Mouse (Mus musculus) spleen, postnatal 36 days (tissue): Measurements from ENCODE around the gene Baz2b.

ENCODE experiments used
- DNase-seq, 2 experiments: peaks; one replicate each; pipeline ENCODE4 v3.0.0; 2022; ENCODE audit warnings: low spot score in 2 of 2, mixed read lengths in 1 of 2

Gene Baz2b

DNA sequence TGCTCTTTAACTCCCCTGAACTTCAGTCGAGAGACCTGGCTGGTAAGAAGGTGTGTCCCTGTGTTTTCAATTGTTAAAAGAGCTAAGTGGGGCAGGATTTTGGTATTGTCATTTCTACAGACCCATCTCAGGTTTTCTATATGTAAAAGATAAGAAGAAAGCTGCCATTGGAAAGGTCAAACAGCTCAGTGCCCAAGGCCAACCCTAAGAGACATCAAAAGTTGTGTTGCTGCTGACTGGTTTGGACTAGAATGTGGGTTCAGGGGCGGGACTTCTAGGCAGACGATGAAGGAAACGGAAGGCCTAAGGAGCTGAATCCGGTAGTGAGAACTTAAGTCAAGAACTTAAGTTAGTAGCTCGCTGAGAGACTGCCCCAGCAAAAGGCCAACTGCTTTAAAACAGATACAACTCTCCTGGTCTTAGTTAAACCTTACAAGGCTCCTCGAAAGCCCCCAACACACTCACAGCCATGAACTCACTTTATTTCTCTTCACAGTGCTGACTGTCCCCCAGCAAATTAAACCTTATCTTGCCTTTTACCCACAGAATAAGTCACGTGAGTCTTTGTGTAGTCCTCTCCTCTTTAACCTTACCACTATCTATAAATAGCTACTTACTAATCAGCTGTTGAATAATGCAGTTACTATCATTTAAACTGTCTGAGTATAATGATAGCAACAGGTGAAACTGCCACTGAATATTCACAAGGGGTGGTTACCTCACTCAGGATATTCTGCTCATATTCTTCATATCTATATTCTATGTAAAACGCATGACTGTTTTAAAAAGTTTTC lies 158.8 kb downstream of the Baz2b start:
- no peak for DNase-seq

DNA sequence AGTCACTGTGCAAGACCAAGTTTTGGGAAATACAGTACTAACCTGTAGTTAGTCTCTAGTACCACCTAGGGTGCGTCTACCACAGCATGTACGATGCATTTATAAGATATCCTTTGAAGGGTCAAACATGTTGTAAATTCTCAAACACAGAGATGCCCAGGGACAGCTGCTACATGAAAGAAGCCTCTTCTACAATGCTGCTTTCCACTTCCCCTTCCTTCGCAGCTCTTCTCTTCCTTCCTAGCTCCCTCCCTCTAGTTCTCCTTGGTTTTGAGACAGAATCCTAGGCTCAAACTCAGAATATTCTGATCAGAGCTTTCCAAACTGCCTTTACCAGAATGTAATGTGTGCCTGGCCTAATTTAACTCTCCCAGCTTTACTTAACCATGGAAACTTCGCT lies 159.8 kb downstream of the Baz2b start:
- no peak for DNase-seq

DNA sequence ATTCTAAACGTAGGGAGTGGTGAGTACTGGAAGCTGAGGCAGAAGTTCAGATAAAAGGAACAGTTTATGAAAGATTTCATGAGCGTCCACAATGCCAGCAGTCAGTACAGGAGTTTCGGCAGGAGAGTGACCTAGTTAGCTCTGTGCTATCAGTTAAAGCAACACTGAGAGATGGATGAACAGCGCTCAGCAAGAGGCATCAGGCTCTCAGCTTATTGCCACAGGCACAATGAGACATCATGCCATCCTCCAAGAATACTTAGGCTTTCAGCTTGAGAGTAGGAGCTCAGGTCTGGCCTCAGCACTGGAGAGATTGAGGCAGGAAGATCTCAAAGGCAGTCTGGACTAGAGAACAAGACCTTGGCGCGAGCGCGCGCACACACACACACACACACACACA lies 160.3 kb downstream of the Baz2b start:
- DNase-seq: no peak

DNA sequence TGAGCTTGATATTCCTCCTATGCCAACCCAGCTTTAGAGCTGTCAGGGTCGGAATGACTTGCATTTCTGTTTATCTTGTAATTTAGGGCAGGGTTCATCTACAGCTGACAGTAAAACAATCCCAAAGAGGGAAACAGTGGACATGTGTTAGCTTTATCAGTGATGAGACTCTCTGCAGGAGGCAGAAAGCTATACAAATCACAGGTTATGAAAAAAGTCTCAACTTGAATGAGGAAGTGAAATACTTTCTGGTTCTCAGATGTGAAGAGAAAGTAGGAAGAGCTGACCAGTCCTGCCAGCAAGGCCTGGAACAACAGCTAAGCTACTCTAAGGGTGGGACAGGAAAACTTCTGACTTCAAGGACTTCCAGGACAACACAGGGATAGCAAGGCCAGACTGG lies 163.6 kb downstream of the Baz2b start:
- peak; percentile 32 to 41 for DNase-seq

DNA sequence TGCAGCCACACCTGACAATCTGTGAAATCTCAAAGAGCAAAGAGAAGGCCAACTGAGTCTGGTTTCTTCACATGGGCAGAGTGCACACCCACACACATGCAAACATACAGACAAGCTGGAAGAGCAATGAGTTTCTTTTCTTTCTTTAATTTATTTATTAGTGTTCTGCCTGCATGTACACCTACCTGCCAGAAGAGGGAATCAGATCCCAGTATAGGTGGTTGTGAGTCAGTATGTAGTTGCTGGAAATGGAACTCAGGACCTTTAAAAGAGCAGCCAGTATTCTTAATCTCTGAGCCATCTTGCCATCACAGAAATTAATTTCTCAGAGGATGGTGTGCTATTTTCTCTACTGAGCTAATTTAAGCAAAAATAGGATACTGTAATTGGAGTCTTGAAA lies 164.7 kb downstream of the Baz2b start:
- DNase-seq: no peak

DNA sequence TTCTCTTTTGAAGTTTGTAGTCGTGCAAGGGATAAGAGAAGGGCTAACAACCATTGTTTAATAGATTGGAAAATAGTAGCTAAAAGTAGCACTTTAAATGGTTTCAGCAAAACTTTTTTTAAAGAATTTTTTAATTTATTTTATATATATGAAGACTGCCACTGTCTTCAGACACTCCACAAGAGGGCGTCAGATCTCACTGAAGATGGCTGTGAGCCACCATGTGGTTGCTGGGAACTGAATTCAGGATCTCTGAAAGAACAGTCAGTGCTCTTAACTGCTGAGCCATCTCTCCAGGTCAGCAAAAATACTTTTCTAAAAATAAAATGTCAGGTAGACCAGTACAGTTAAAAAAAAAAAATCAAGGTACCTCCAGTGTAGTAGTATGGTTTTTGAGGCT lies 165.1 kb downstream of the Baz2b start:
- DNase-seq: no peak

DNA sequence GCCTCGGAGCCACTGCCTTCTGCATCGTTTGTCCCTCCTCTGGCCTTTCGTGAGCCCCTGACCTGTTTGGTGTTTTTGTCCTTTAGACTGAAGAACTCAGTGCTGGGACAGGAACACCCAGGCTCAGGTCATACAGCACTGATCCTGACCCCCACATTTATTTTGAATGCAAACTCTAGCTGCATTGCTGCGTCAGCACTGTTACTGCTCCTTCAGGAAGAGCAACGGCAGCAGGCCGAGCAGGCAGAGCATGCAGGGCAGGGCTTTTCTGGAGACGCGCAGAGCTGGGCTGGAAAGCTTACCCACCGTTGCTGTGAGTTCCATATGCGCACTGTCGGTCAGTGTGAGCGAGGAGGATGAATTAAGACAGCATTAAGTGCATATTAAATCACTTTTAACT lies 166.9 kb downstream of the Baz2b start:
- no peak for DNase-seq

DNA sequence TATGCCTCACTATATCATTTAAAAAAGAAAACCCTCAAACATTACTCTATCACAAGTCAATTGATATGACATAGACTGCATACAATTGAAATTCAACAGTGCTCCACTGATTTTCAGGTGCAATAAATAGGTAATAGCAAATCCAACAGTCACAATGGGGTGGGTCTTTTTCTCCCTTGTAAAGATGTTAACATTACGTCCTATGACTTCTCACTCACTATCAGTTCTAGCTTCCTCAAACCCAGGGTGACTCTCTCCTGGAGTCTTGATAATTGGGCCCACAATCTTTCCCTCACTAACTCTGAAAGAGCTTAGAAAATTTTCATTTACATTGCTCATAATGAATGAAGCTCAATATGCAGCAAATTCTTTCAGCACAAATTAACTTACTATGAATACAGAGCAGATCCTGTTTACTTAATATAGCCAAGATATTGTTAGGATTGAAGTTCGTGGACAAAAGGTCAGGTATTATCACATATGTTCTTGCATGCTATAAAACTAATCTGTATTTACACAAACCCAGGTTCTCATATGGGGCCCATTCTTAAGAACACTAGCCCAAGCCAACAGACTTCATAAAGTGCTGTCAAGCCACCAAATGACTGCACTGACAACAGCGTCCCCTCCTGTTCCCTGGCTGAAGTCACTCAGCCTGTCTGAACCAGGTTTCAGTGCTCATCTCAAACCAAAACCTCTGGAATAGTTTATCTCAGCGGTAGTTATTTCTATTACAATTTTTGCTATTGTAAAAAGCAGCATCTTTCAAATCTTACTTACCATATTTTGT lies 168.0 kb downstream of the Baz2b start:
- no peak for DNase-seq

DNA sequence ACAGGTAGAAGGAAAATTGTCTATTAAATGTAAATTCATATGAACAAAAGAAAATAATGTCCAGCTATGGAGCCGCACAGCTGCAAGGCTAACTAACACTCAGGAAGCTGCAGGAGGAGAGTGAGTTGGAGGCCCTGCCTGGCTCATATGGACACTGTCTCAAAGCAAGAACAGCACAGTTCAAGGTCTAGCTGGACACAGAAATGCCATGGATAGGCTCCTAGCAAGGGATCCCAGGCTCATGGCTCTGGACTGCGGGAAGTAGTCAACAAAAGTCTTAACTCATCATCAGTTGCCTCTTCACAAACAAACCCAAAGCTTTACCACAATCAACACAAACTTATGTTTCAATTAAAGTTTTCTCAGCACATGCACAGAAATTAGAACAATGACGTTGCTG lies 169.5 kb downstream of the Baz2b start:
- no peak for DNase-seq

DNA sequence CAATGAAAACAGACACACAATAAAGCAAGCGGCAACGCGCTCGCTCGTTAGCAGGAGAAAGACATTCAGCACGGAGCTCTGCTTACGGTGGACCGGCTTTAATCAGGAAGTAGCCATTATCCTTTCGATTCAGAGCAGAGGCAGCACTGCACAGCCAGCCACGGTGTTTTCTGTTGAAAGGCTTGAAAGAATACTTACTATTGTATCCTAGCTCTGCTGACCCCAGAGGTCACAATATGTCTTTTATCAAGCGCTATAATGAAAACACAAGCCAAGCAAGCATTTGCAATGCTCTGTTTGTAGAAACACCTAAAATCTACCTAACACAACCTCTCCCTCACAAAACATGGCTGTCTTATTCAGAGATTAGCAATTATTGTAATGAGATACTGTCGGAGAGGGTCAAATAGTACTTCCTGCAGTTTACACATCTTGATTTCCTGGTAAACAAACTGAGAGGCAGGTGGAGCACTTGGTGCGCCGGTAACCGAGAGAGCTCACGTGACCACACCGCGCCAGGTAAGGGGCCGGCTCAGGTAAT lies 172.6 kb downstream of the Baz2b start:
- peak; percentile 45 to 48 for DNase-seq

DNA sequence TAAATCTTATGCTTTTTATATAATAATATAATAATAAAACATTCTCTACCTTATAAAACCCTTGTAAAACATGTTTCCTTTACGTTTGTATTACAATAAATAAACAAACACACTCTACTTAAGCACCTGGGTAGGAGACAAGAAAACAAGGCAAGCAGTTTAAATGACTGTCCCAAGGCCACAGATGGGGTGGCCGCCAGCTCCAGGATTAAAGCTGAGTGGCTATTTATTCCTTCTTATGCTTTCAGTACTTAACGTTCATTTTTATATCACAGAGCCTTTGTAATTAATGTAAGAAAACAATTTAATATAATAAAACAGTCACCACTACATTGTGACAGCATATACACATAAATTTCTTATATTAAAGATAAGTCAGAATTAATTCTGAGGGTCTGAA lies 173.3 kb downstream of the Baz2b start:
- DNase-seq: no peak

DNA sequence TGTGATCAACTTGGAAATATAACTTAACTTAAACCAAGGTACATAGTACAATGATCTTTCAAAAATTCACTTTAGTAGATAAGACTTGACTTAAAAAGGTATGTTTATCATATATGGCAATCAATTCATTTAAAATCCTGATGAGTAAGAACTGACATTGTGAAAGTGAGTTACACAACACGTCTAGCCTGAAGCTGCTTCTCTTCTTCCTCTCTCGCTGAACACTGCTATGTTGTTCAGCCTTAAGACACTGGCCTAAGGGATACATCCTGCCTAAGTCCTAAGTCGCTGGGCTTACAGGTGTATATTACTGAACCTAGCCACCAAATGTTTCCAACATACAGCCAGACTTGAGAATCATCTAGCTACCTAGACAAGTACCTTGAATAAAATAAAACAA lies 178.6 kb downstream of the Baz2b start:
- no peak for DNase-seq

DNA sequence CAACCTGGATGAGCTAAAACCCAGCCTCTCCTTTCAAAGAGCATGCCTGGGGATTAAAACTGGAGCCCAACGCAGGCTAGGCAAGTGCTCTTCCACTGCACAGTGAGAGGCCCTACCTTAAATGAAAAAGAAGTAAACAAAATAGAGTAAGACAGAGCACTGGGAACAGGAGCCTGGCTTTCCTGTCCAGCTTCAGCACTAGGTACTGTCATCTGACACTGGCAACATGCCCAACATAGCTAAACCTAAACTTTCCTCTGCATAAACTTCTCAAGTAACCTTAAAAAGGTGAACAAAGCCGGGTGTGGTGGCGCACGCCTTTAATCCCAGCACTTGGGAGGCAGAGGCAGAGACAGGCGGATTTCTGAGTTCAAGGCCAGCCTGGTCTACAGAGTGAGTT lies 180.6 kb downstream of the Baz2b start:
- no peak for DNase-seq

DNA sequence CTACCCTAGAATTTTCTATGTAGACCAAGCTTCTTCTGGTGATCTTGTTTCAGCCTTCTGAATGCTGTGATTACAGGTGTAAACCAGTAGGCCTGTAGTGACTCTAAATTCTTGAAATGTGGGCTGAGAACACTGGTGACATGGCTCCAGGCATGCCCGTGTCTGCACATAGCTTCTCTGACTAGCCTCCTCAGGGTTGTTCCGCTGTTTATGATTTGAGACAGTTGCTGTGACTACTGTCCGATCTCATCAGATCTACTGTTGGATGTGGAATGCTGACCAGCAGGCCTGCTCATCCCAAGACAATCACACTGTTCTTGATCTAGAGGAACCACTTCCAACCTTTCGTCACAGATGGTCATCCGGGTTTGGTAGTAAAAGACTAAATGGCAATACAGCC lies 182.5 kb downstream of the Baz2b start:
- no peak for DNase-seq

DNA sequence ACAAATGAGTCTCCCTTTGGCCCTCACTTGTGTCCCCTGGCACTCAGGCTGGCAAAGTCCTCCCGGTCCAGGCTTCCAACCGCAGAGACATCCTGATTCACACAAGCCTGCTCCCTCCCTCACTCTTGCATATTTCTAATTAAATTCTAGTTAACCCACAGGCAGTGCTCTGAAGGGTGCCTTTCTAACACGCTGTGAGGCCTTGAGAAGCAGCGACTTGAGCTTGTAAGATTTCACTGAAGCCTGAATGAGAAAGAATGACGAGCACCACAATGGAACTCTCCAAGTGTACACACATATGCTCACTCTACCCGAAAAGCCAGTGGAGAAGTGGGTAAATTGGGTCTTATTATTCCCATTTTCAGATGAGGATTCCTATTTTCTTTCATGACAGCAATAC lies 183.1 kb downstream of the Baz2b start:
- DNase-seq: no peak

DNA sequence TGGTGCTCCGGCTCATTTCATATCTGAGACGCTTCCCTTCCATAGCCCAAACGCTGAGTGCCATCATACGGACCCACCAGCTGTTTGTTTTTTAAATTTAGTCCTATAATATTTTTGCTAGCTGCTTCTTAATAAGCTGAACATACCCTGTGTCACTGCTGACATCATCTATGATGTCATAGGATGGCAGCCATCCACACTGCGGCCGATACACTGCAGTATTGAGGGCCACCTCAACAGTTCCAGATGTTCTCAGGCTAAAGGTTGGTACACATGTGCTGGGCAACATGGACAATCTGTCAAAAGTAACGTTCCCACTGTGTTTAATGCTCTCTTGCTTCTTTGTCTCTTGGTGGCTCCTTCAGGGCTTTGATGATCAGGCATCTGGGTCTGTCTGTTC lies 185.9 kb downstream of the Baz2b start:
- DNase-seq: no peak

DNA sequence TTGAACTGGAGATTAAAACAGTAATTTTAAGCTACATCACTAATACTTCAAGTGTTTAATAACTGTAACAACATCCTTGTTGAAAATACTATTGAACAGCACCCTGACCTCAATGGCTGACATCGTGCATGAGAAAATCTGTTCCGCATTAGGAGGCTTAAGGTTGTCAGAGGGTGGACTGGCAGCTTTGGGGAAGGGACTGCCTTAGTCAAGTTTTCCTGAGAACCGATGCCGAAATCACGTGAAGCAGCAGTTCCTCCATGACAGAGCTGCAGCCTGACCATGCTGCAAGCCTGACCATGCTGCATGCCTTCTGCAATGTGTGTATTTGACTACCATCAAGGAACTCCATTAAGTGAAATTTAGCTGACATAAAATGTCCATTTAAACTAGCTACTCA lies 188.1 kb downstream of the Baz2b start:
- DNase-seq: no peak

DNA sequence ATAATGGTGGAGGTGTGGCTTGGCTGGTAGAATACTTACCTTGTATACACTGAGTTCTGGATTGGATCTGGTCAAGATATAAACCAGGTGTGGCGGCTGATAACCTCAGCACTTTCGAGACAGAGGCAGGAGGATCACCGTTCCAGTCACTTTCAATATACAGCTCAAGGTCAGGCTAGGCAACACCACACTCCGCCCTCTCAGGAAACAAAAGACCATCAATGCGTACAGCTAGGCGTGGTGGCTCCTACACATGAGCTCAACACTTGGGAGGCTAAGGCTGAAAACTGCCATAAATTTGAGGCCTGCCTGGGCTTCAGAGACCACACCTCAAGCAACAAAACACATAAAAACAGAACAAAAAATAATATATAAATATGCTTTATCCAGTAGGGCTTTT lies 188.5 kb downstream of the Baz2b start:
- no peak for DNase-seq

DNA sequence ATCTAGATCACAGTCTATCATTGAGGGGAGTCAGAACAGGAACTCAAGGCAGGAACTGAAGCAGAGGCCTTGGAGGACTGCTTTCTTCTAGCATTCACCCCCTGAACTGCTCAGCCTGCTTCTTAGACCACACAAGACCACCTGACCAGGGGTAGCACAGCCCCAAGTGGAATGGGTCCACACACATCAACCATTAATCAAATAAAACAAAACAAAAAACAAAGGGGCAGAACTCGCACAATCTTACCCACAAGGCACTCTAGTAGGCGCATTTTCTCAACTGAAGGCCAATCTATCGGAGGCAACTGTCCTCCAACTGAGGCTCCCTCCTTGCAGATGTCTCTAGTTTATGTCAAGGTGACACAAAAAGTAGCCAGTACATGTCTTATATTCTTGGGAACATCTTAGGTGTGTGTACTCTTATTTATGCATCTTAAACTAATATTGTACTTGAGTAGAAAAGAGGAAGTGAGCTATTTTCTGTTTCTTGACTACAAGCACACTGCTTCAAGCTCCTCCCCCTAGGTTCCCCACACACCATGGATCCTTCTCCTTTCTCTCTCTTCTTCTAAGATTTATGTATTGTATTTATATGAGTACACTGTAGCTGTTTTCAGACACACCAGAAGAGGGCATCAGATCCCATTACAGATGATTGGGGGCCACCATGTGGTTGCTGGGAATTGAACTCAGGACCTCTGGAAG lies 189.9 kb downstream of the Baz2b start:
- peak; percentile 41 to 58 for DNase-seq

DNA sequence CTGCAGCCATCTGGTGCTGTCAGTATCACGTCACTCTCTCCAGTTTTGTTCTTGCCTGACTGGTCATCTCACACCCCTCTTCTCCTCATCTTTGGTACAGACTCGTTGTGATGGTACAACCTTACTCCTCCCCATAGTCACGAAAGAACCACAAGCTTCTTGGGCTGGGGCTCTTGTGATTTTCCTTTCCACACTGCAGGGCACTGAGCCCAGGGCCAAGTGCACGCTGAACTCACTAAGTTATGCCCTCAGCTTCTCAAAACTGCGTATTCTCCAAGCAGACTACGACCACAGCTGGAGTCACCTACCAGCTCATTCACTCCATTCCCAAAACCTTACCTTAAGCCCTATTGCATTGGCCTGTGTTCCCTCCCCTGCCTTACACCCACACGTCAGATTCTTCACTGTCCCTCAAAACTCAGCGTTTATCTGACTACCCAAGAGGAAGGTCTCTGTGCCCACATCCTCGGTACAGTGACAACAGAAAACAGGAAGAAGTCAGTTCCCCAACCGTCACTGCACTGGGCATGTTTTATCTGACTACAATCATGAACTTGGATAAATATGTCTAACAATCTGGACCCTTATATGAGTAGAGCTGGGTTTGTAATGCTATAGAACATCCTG lies 190.7 kb downstream of the Baz2b start:
- DNase-seq: peak; percentile 81 to 84

DNA sequence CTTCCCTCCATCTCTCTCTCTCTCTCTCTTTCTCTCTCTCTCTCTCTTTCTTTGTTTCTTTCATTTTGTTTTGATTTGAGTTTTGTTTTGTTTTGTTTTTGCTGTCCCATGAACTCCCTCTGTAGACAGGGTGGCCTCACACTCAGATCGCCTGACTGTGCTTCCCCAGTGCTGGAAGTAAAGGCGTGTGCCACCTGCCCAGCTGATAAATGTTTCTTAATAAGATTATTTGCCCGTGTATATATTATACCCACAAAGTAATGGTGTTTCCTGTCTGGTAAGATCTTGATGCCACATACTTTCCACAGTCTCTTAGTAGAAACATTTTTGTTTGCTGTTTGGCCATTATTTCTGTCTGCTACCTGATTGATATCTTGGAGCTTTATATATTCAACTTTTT lies 198.1 kb downstream of the Baz2b start:
- DNase-seq: no peak

DNA sequence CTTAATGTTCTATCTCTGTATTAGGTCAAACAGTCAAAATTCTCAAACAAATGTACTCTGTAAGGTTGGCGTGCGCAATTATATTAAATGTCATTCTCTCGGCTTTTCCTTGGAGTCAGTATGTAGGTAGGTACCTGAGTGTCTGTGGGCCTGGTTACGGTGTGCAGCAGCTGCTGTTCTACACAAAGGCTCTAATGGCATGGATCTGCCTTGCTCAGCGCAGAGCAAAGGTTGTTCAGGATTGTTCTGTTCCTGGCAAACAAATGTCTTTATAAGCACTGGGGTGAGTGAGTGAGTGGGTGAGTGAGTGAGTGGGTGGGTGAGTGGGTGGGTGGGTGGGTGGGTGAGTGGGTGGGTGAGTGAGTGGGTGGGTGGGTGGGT lies 206.0 kb downstream of the Baz2b start:
- no peak for DNase-seq
